Mouse (Mus musculus): Measurements from ENCODE around the gene Pcgf2. TPM values are rescaled to one million over a fixed set of nuclear protein-coding genes. Genes with fewer than 3 reads are reported as not detected.

Gene Pcgf2
- total and polyA plus RNA-seq, 2 experiments from 2014 or later = 1.1 to 7.1 TPM

- Histone ChIP-seq H3K36me3 (replicated peaks; ENCODE audit: control insufficient read depth, insufficient read depth, low read length) (no peaks in the 10 kb centered on the region), H3K27me3 (ENCODE audit: control insufficient read depth, insufficient read depth, low read length) (no peaks in the 10 kb centered on the region), H3K27ac (ENCODE audit: low read depth) (no peak overlapping the region), H3K4me1 (ENCODE audit: control insufficient read depth, insufficient read depth) (no peaks in the 10 kb centered on the region), H3K9me3 (replicated peaks; ENCODE audit: control insufficient read depth, low read length) (no peaks in the 10 kb centered on the region), H3K4me3 (ENCODE audit: low read depth, low read length) (no peak overlapping the region), H3K4me2 (ENCODE audit: low read depth, low read length) (no peak overlapping the region), H3K9ac (replicated peaks; ENCODE audit: low read depth, low read length) (no peak overlapping the region)
- WGBS = 64% methylated on average over 8 of the region's 8 CpGs
- TF ChIP-seq CTCF (IDR thresholded peaks at IDR 0.05; ENCODE audit: low read depth) (no peak), EP300 (IDR thresholded peaks at IDR 0.05; ENCODE audit: low read depth) (no peak)
- DNase-seq (ENCODE audit: low spot score) = no peak
- no peak for ATAC-seq (ENCODE audit: insufficient read depth, low read depth)
Observed at GRCm38 (mm10) chr11:97643380-97644055, 56.8 kb downstream of the Pcgf2 start.

GRCm38 (mm10) chr11:97642746-97643145 is 57.6 kb downstream of the Pcgf2 start:
- H3K4me2 ChIP-seq (ENCODE audit: low read depth, low read length) = no peak overlapping the region
- 47% methylated on average over 2 of the region's 2 CpGs for WGBS
- TF ChIP-seq EP300 (IDR thresholded peaks at IDR 0.05; ENCODE audit: low read depth) = no peak
- 0 out of 2 replicates have a peak, but pooled peaks have one; percentile 13 for TF ChIP-seq CTCF (IDR thresholded peaks at IDR 0.05; ENCODE audit: low read depth)
- no peaks in the 10 kb centered on the region for H3K36me3 ChIP-seq (replicated peaks; ENCODE audit: control insufficient read depth, insufficient read depth, low read length)
- H3K4me3 ChIP-seq (ENCODE audit: low read depth, low read length) = no peak overlapping the region
- no peak overlapping the region for H3K27ac ChIP-seq (ENCODE audit: low read depth)
- no peak overlapping the region for H3K9ac ChIP-seq (replicated peaks; ENCODE audit: low read depth, low read length)
- DNase-seq (ENCODE audit: low spot score) (no peak), ATAC-seq (ENCODE audit: insufficient read depth, low read depth) (no peak)
- no peaks in the 10 kb centered on the region for H3K4me1 ChIP-seq (ENCODE audit: control insufficient read depth, insufficient read depth)
- H3K27me3 ChIP-seq (ENCODE audit: control insufficient read depth, insufficient read depth, low read length) = no peaks in the 10 kb centered on the region
- H3K9me3 ChIP-seq (replicated peaks; ENCODE audit: control insufficient read depth, low read length) = no peaks in the 10 kb centered on the region

GRCm38 (mm10) chr11:97641668-97642067 is 58.6 kb downstream of the Pcgf2 start:
- WGBS = 41% methylated on average over 8 of the region's 8 CpGs
- DNase-seq (ENCODE audit: low spot score) (no peak), ATAC-seq (ENCODE audit: insufficient read depth, low read depth) (no peak)
- Histone ChIP-seq H3K4me1 (ENCODE audit: control insufficient read depth, insufficient read depth) (no peaks in the 10 kb centered on the region), H3K4me2 (ENCODE audit: low read depth, low read length) (no peak overlapping the region), H3K27me3 (ENCODE audit: control insufficient read depth, insufficient read depth, low read length) (no peaks in the 10 kb centered on the region), H3K36me3 (replicated peaks; ENCODE audit: control insufficient read depth, insufficient read depth, low read length) (no peaks in the 10 kb centered on the region), H3K4me3 (ENCODE audit: low read depth, low read length) (no peak overlapping the region), H3K27ac (ENCODE audit: low read depth) (no peak overlapping the region), H3K9ac (replicated peaks; ENCODE audit: low read depth, low read length) (no peak overlapping the region), H3K9me3 (replicated peaks; ENCODE audit: control insufficient read depth, low read length) (no peaks in the 10 kb centered on the region)
- no peak for TF ChIP-seq CTCF (IDR thresholded peaks at IDR 0.05; ENCODE audit: low read depth)
- TF ChIP-seq EP300 (IDR thresholded peaks at IDR 0.05; ENCODE audit: low read depth) = no peak

Small RNA genes within 50 kb of the gene (microRNA-seq; reads per million reads assigned to microRNA genes)
- gene Gm24158 = not detected
- 0.71 reads per million for gene Mir6927
- not detected for gene Mir8102

Other genes starting within 250 kb of the Pcgf2 start
- not detected in 2 replicates for gene 4933428G20Rik, start 200.2 kb downstream of the Pcgf2 start, total RNA-seq (2014; rRNA removed; ENCODE audit: low replicate concordance)
- gene 4933428G20Rik, start 200.2 kb downstream of the Pcgf2 start, polyA plus RNA-seq (2015; fragmentation: Nextera tagmentation; extraction: Ambion mirVana) = 0.45 TPM in 2 replicates
- not detected in 2 replicates for gene Srcin1, start 124.3 kb downstream of the Pcgf2 start, total RNA-seq (2014; rRNA removed; ENCODE audit: low replicate concordance)
- 0.04 TPM in 1 of 2 replicates, not detected in the other for gene Srcin1, start 124.3 kb downstream of the Pcgf2 start, polyA plus RNA-seq (2015; fragmentation: Nextera tagmentation; extraction: Ambion mirVana)
- gene Epop, start 70.8 kb downstream of the Pcgf2 start, total RNA-seq (2014; rRNA removed; ENCODE audit: low replicate concordance) = 3.6 and 6.0 TPM in 2 replicates
- 0.15 and 0.32 TPM in 2 replicates for gene Epop, start 70.8 kb downstream of the Pcgf2 start, polyA plus RNA-seq (2015; fragmentation: Nextera tagmentation; extraction: Ambion mirVana)
- 45.2 and 46.1 TPM in 2 replicates for gene Mllt6, start 37.1 kb downstream of the Pcgf2 start, total RNA-seq (2014; rRNA removed; ENCODE audit: low replicate concordance)
- gene Mllt6, start 37.1 kb downstream of the Pcgf2 start, polyA plus RNA-seq (2015; fragmentation: Nextera tagmentation; extraction: Ambion mirVana) = 1.6 and 1.7 TPM in 2 replicates
- gene Cisd3, start 14.7 kb downstream of the Pcgf2 start, total RNA-seq (2014; rRNA removed; ENCODE audit: low replicate concordance) = 46.1 and 50.8 TPM in 2 replicates
- gene Cisd3, start 14.7 kb downstream of the Pcgf2 start, polyA plus RNA-seq (2015; fragmentation: Nextera tagmentation; extraction: Ambion mirVana) = 125 and 135 TPM in 2 replicates
- 486 and 592 TPM in 2 replicates for gene Psmb3, start 2.9 kb upstream of the Pcgf2 start, total RNA-seq (2014; rRNA removed; ENCODE audit: low replicate concordance)
- 495 and 503 TPM in 2 replicates for gene Psmb3, start 2.9 kb upstream of the Pcgf2 start, polyA plus RNA-seq (2015; fragmentation: Nextera tagmentation; extraction: Ambion mirVana)
- 12.6 and 12.7 TPM in 2 replicates for gene Pip4k2b, start 44.2 kb upstream of the Pcgf2 start, total RNA-seq (2014; rRNA removed; ENCODE audit: low replicate concordance)
- gene Pip4k2b, start 44.2 kb upstream of the Pcgf2 start, polyA plus RNA-seq (2015; fragmentation: Nextera tagmentation; extraction: Ambion mirVana) = 0.79 and 0.95 TPM in 2 replicates
- gene Cwc25, start 66.1 kb upstream of the Pcgf2 start, total RNA-seq (2014; rRNA removed; ENCODE audit: low replicate concordance) = 3.2 and 3.5 TPM in 2 replicates
- 7.7 and 8.2 TPM in 2 replicates for gene Cwc25, start 66.1 kb upstream of the Pcgf2 start, polyA plus RNA-seq (2015; fragmentation: Nextera tagmentation; extraction: Ambion mirVana)
- gene 1700001P01Rik, start 75.4 kb upstream of the Pcgf2 start, total RNA-seq (2014; rRNA removed; ENCODE audit: low replicate concordance) = not detected in 2 replicates
- gene 1700001P01Rik, start 75.4 kb upstream of the Pcgf2 start, polyA plus RNA-seq (2015; fragmentation: Nextera tagmentation; extraction: Ambion mirVana) = not detected in 2 replicates
- 192 and 208 TPM in 2 replicates for gene Rpl23, start 81.9 kb upstream of the Pcgf2 start, total RNA-seq (2014; rRNA removed; ENCODE audit: low replicate concordance)
- gene Rpl23, start 81.9 kb upstream of the Pcgf2 start, polyA plus RNA-seq (2015; fragmentation: Nextera tagmentation; extraction: Ambion mirVana) = 394 and 409 TPM in 2 replicates
- 34.2 and 45.7 TPM in 2 replicates for gene Lasp1, start 98.5 kb upstream of the Pcgf2 start, total RNA-seq (2014; rRNA removed; ENCODE audit: low replicate concordance)
- 26.5 and 27.8 TPM in 2 replicates for gene Lasp1, start 98.5 kb upstream of the Pcgf2 start, polyA plus RNA-seq (2015; fragmentation: Nextera tagmentation; extraction: Ambion mirVana)
- 0.23 and 1.4 TPM in 2 replicates for gene B230217C12Rik, start 140.3 kb upstream of the Pcgf2 start, total RNA-seq (2014; rRNA removed; ENCODE audit: low replicate concordance)
- gene B230217C12Rik, start 140.3 kb upstream of the Pcgf2 start, polyA plus RNA-seq (2015; fragmentation: Nextera tagmentation; extraction: Ambion mirVana) = 0.97 and 1.6 TPM in 2 replicates
- gene Fbxo47, start 183.7 kb upstream of the Pcgf2 start, total RNA-seq (2014; rRNA removed; ENCODE audit: low replicate concordance) = 7.1 and 9.9 TPM in 2 replicates
- 0.63 and 0.70 TPM in 2 replicates for gene Fbxo47, start 183.7 kb upstream of the Pcgf2 start, polyA plus RNA-seq (2015; fragmentation: Nextera tagmentation; extraction: Ambion mirVana)